Comparison of ENCODE assay signal across 8 mouse cellular contexts in the genomic region with DNA sequence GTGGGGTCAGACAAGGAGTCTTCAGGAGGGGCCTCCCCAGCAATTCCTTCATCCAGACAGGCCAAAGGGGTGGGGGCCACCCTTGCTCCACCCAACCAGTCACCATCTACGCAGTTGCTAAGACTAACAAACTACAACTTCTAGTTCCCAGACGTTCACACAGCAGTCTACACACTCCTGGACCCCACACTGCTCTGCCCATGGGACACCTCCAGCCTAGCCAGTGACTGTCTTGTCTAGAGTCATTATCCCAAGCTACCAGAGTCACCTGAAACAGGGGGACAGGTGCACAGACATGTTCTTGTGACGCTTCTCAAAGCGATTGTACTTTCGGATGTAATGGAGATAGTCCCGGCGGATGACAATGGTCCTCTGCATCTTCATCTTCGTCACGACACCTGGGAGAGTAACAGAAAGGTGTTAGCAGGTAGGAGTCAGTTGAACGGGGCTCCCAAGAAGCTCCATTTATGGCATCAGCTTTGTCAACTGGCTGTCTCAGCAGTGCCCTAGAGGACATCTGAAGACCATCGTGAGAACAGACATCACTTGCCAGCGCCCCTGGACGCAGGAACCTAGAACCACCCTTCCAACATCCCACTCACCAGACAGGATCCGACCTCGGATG. TPM values are rescaled to one million over a fixed set of nuclear protein-coding genes. Genes with fewer than 3 reads are reported as not detected.
A peak's percentile ranks its signal among the peaks of the same experiment; 100 is the strongest.
DNase-seq lines count a peak whose midpoint lies in the region; ATAC-seq lines count a peak whose summit lies in the region.

No protein-coding gene starts in this region.

- H3K27ac ChIP-seq in neural tube, embryonic 11.5 days (ENCODE audit: low read depth, low read length), result 0 out of 2 replicates have a peak overlapping the region, but pooled peaks have one; percentile 85
- peak overlapping the region; percentile 86; the same call in 1 of the 2 replicates for H3K27ac ChIP-seq in limb, embryonic 13.5 days
- peak overlapping the region; percentile 87; the same call in 1 of the 2 replicates for H3K27ac ChIP-seq in stomach, embryonic 15.5 days

- peak overlapping the region; percentile 91 for H3K4me2 ChIP-seq in neural tube, embryonic 11.5 days (ENCODE audit: low read depth)
- peak overlapping the region; percentile 94 for H3K4me2 ChIP-seq in limb, embryonic 13.5 days (replicated peaks)
- peak overlapping the region; percentile 81 for H3K4me2 ChIP-seq in stomach, embryonic 15.5 days

- peak overlapping the region; percentile 97 for H3K4me3 ChIP-seq in neural tube, embryonic 11.5 days (ENCODE audit: low read depth, low read length)
- H3K4me3 ChIP-seq in limb, embryonic 13.5 days, result peak overlapping the region; percentile 98
- peak overlapping the region; percentile 96 for H3K4me3 ChIP-seq in stomach, embryonic 15.5 days (replicated peaks)

- ATAC-seq in neural tube, embryonic 11.5 days (ENCODE audit: insufficient read depth, low FRiP score, low TSS enrichment), result no peak
- no peak for ATAC-seq in limb, embryonic 13.5 days (ENCODE audit: low FRiP score, low read depth)
- no peak for ATAC-seq in stomach, embryonic 15.5 days (ENCODE audit: insufficient read depth, low FRiP score, low read depth)

- H3K27me3 ChIP-seq in neural tube, embryonic 11.5 days (ENCODE audit: control insufficient read depth, insufficient read depth, low read length), result no peaks in the 10 kb centered on the region
- no peaks in the 10 kb centered on the region for H3K27me3 ChIP-seq in limb, embryonic 13.5 days
- no peaks in the 10 kb centered on the region for H3K27me3 ChIP-seq in stomach, embryonic 15.5 days (replicated peaks)

- peak; percentile 46 for DNase-seq in cerebellum, adult 11-12 months
- DNase-seq in cerebellum, postnatal 14 days, result no peak
- DNase-seq in neural tube, embryonic 11.5 days (ENCODE audit: low spot score), result no peak
- DNase-seq in neural tube, embryonic 10.5 days (ENCODE audit: extremely low spot score, low spot score), result no peak
- DNase-seq in left cerebral cortex, adult 11 months (ENCODE audit: low spot score), result no peak
- no peak for DNase-seq in ovary, postnatal 36 days (ENCODE audit: low spot score)

- 87% methylated on average over 15 of the region's 15 CpGs for WGBS in neural tube, embryonic 11.5 days
- 83% methylated on average over 15 of the region's 15 CpGs for WGBS in limb, embryonic 13.5 days
- 76% methylated on average over 15 of the region's 15 CpGs for WGBS in stomach, embryonic 15.5 days

- H3K9me3 ChIP-seq in neural tube, embryonic 11.5 days (ENCODE audit: control insufficient read depth, low read length), result no peaks in the 10 kb centered on the region
- H3K9me3 ChIP-seq in limb, embryonic 13.5 days, result no peaks in the 10 kb centered on the region
- H3K9me3 ChIP-seq in stomach, embryonic 15.5 days, result no peaks in the 10 kb centered on the region

- peak overlapping the region; percentile 95 for H3K9ac ChIP-seq in neural tube, embryonic 11.5 days (ENCODE audit: low read length)
- H3K9ac ChIP-seq in limb, embryonic 13.5 days, result peak overlapping the region; percentile 98
- peak overlapping the region; percentile 98 for H3K9ac ChIP-seq in stomach, embryonic 15.5 days

- peaks cover 48% of the 10 kb centered on the region for H3K36me3 ChIP-seq in neural tube, embryonic 11.5 days (ENCODE audit: control insufficient read depth, insufficient read depth, low read length)
- peaks cover 83% of the 10 kb centered on the region for H3K36me3 ChIP-seq in limb, embryonic 13.5 days
- H3K36me3 ChIP-seq in stomach, embryonic 15.5 days, result peaks cover 61% of the 10 kb centered on the region

- peaks cover 26% of the 10 kb centered on the region for H3K4me1 ChIP-seq in neural tube, embryonic 11.5 days (ENCODE audit: control insufficient read depth, insufficient read depth, low read length)
- peaks cover 53% of the 10 kb centered on the region for H3K4me1 ChIP-seq in limb, embryonic 13.5 days
- H3K4me1 ChIP-seq in stomach, embryonic 15.5 days, result peaks cover 46% of the 10 kb centered on the region

RNA-seq across cellular contexts. Expression of a gene that starts 1.6 kb away (rescaled TPM):
- polyA plus RNA-seq in neural tube, embryonic 11.5 days (2014; fragmentation: Nextera tagmentation; extraction: Ambion mirVana), result 1,454 and 1,462 TPM in 2 replicates
- polyA plus RNA-seq in limb, embryonic 13.5 days (2015; fragmentation: Nextera tagmentation; extraction: Ambion mirVana), result 1,512 and 1,535 TPM in 2 replicates
- 1,420 and 1,462 TPM in 2 replicates for polyA plus RNA-seq in stomach, embryonic 15.5 days (2015; fragmentation: Nextera tagmentation; extraction: Ambion mirVana)

RNA-seq across cellular contexts. Expression of a gene that starts 5.9 kb away (rescaled TPM):
- polyA plus RNA-seq in neural tube, embryonic 11.5 days (2014; fragmentation: Nextera tagmentation; extraction: Ambion mirVana), result 1,071 and 1,190 TPM in 2 replicates
- polyA plus RNA-seq in limb, embryonic 13.5 days (2015; fragmentation: Nextera tagmentation; extraction: Ambion mirVana), result 1,305 and 1,326 TPM in 2 replicates
- polyA plus RNA-seq in stomach, embryonic 15.5 days (2015; fragmentation: Nextera tagmentation; extraction: Ambion mirVana), result 1,296 and 1,308 TPM in 2 replicates

RNA-seq across cellular contexts. Expression of a gene that starts 13.4 kb away (rescaled TPM):
- polyA plus RNA-seq in neural tube, embryonic 11.5 days (2014; fragmentation: Nextera tagmentation; extraction: Ambion mirVana), result 0.21 and 0.30 TPM in 2 replicates
- 0.60 and 0.75 TPM in 2 replicates for polyA plus RNA-seq in limb, embryonic 13.5 days (2015; fragmentation: Nextera tagmentation; extraction: Ambion mirVana)
- polyA plus RNA-seq in stomach, embryonic 15.5 days (2015; fragmentation: Nextera tagmentation; extraction: Ambion mirVana), result 0.42 TPM in 1 of 2 replicates, not detected in the other

RNA-seq across cellular contexts. Expression of a gene that starts 13.6 kb away (rescaled TPM):
- 0.76 and 0.85 TPM in 2 replicates for polyA plus RNA-seq in neural tube, embryonic 11.5 days (2014; fragmentation: Nextera tagmentation; extraction: Ambion mirVana)
- polyA plus RNA-seq in limb, embryonic 13.5 days (2015; fragmentation: Nextera tagmentation; extraction: Ambion mirVana), result 1.0 and 1.2 TPM in 2 replicates
- 2.2 and 2.5 TPM in 2 replicates for polyA plus RNA-seq in stomach, embryonic 15.5 days (2015; fragmentation: Nextera tagmentation; extraction: Ambion mirVana)

RNA-seq across cellular contexts. Expression of a gene that starts 19.0 kb away (rescaled TPM):
- polyA plus RNA-seq in neural tube, embryonic 11.5 days (2014; fragmentation: Nextera tagmentation; extraction: Ambion mirVana), result 11.3 and 12.8 TPM in 2 replicates
- 44.0 and 45.4 TPM in 2 replicates for polyA plus RNA-seq in limb, embryonic 13.5 days (2015; fragmentation: Nextera tagmentation; extraction: Ambion mirVana)
- polyA plus RNA-seq in stomach, embryonic 15.5 days (2015; fragmentation: Nextera tagmentation; extraction: Ambion mirVana), result 92.1 and 94.1 TPM in 2 replicates
